Mouse (Mus musculus): ENCODE data around the gene Cep83. TPM values are rescaled to one million over a fixed set of nuclear protein-coding genes. Genes with fewer than 3 reads are reported as not detected.

The Cep83 gene
- polyA plus RNA-seq, 1 experiment, result 26.7 TPM

DNA sequence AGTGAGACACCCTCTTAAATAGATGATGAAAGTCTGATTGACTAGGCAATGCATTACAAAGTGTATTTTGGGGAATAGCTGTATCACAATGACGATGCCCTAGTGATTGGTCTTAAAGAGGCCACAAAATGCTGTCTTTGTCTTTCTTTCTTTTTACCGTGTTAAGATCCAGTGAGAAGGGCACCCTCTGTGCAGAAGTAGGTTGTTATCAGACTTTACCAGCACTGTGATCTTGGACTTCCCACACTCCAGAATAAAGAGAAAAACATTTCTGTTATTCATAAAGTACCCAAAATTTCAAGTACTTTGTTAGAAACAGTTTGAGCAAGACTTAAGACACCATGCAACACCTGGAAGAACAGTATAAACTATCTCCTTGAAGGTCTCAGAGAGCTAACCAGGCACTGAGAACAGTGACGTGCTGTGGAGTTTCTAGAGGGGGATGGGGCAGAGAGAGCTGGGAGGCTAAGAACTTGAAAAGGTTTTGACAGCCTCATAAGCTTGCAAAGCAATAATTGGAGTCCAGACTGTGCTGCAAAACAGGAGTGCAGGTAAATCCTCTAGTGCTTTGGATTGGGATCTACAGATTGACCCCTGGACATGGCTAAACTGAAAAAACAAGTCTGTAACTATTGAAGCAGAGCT, 92.3 kb downstream of the Cep83 start:
- no peak overlapping the region for H3K27ac ChIP-seq (ENCODE audit: insufficient read depth, low read length)
- H3K4me1 ChIP-seq (ENCODE audit: control insufficient read depth, insufficient read depth, low read length), result no peaks in the 10 kb centered on the region
- no peak for DNase-seq
- TF ChIP-seq CTCF (IDR thresholded peaks at IDR 0.05; ENCODE audit: borderline replicate concordance, insufficient read depth, low read depth, low read length) (no peak), POLR2A (IDR thresholded peaks at IDR 0.05; ENCODE audit: borderline replicate concordance, insufficient read depth, low read length) (no peak)
- H3K4me3 ChIP-seq (replicated peaks; ENCODE audit: insufficient read depth, low read depth, low read length), result no peak overlapping the region
- 86% methylated on average over 3 of the region's 3 CpGs for WGBS
- no peaks in the 10 kb centered on the region for H3K27me3 ChIP-seq (ENCODE audit: control insufficient read depth, insufficient read depth, low read length)

DNA sequence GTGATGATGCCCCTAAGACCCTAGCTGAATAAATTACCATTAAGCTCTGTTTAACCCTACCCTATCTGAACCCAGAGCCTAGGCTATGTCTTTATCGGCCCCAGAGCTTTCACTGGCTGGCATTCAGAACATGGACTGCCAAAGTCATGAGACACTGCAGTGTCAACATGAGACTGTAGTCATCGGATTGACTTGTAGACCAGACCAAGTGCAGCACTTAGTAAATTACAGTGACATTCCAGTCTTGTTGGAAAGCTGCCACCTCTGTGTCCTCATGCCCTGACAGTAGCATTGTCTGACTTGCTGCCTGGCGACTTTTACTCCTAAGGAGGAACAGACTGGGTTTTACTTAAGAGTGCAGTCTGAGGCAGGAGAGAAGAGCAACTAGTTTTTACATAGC, 100.8 kb downstream of the Cep83 start:
- Histone ChIP-seq H3K4me1 (ENCODE audit: control insufficient read depth, insufficient read depth, low read length) (no peaks in the 10 kb centered on the region), H3K27ac (ENCODE audit: insufficient read depth, low read length) (no peak overlapping the region), H3K4me3 (replicated peaks; ENCODE audit: insufficient read depth, low read depth, low read length) (no peak overlapping the region), H3K27me3 (ENCODE audit: control insufficient read depth, insufficient read depth, low read length) (no peaks in the 10 kb centered on the region)
- TF ChIP-seq POLR2A (IDR thresholded peaks at IDR 0.05; ENCODE audit: borderline replicate concordance, insufficient read depth, low read length), result no peak
- no peak for TF ChIP-seq CTCF (IDR thresholded peaks at IDR 0.05; ENCODE audit: borderline replicate concordance, insufficient read depth, low read depth, low read length)
- 22% methylated on average over 3 of the region's 3 CpGs for WGBS
- no peak for DNase-seq

DNA sequence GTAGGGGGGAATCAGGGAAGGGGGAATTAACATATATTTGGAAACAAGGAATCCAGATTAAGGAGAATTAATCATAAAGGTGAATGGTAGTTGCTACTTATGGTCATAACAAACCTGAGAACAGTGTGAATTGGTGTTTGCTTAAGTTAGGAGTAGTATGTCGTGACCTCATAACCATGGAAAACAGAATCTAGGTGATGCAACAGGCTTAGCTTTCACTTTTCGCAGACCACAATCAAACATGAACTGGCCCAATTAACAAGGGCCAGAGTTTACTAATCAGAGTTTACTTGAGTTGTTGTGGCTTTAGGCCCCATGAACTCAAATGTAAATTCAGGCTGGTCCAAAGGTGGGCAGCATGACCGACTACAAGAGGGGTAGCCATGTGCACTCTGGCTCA, 105.5 kb downstream of the Cep83 start:
- WGBS, result 94% methylated on average over 3 of the region's 3 CpGs
- no peaks in the 10 kb centered on the region for H3K4me1 ChIP-seq (ENCODE audit: control insufficient read depth, insufficient read depth, low read length)
- no peak overlapping the region for H3K4me3 ChIP-seq (replicated peaks; ENCODE audit: insufficient read depth, low read depth, low read length)
- DNase-seq, result no peak
- no peak overlapping the region for H3K27ac ChIP-seq (ENCODE audit: insufficient read depth, low read length)
- TF ChIP-seq CTCF (IDR thresholded peaks at IDR 0.05; ENCODE audit: borderline replicate concordance, insufficient read depth, low read depth, low read length) (no peak), POLR2A (IDR thresholded peaks at IDR 0.05; ENCODE audit: borderline replicate concordance, insufficient read depth, low read length) (no peak)
- H3K27me3 ChIP-seq (ENCODE audit: control insufficient read depth, insufficient read depth, low read length), result no peaks in the 10 kb centered on the region

DNA sequence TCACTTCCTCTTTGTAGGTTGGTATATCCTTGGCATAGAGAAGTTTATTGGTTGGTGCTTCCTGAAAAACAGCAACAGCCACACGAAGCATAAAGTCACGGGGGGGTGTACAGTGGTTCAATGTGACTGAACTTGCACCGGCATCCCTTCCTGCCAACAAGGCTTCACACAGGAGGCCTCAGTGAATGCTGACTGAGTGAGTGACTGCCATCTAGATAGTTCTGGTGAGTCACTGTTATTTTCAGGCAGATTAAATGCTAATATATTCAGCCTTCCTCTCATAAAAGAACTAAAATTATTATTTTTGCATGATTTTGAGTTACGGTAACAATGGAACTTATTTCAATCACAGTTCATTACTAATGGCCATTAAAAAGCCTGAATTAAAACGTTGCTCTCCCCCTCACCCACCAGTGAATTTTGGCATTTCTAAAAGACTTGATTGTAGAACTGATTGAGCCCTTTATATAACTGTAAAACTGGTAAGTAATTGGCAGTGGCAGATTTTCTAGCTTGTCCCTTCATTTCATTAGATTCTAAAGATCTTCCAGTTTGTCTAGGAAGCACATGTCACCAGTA, 106.3 kb downstream of the Cep83 start:
- H3K27me3 ChIP-seq (ENCODE audit: control insufficient read depth, insufficient read depth, low read length), result no peaks in the 10 kb centered on the region
- no peak for DNase-seq
- no peak for TF ChIP-seq POLR2A (IDR thresholded peaks at IDR 0.05; ENCODE audit: borderline replicate concordance, insufficient read depth, low read length)
- no peak for TF ChIP-seq CTCF (IDR thresholded peaks at IDR 0.05; ENCODE audit: borderline replicate concordance, insufficient read depth, low read depth, low read length)
- H3K4me3 ChIP-seq (replicated peaks; ENCODE audit: insufficient read depth, low read depth, low read length), result no peak overlapping the region
- WGBS, result 83% methylated on average over 5 of the region's 5 CpGs
- H3K4me1 ChIP-seq (ENCODE audit: control insufficient read depth, insufficient read depth, low read length), result no peaks in the 10 kb centered on the region
- no peak overlapping the region for H3K27ac ChIP-seq (ENCODE audit: insufficient read depth, low read length)

DNA sequence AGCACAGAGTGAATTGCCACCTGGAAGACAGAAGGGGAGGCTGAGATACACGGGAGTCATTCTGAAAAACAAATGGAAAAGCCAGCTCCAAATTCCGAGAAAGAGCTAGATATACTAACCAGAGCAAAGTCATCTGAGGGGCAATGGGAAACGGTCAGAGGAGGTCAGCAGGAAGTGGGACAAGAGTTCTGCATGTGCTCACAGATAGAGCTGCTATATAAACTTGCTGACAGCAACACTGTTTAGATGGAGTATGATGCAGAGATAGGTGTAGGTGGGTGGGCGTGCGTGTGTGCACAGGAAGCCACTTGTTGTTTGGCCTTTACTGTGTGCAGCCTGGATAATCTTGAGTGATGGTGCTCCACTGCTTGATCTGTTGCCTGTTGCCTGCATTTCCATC, 109.7 kb downstream of the Cep83 start:
- Histone ChIP-seq H3K4me1 (ENCODE audit: control insufficient read depth, insufficient read depth, low read length) (no peaks in the 10 kb centered on the region), H3K27me3 (ENCODE audit: control insufficient read depth, insufficient read depth, low read length) (no peaks in the 10 kb centered on the region), H3K27ac (ENCODE audit: insufficient read depth, low read length) (no peak overlapping the region), H3K4me3 (replicated peaks; ENCODE audit: insufficient read depth, low read depth, low read length) (no peak overlapping the region)
- TF ChIP-seq CTCF (IDR thresholded peaks at IDR 0.05; ENCODE audit: borderline replicate concordance, insufficient read depth, low read depth, low read length) (no peak), POLR2A (IDR thresholded peaks at IDR 0.05; ENCODE audit: borderline replicate concordance, insufficient read depth, low read length) (no peak)
- 87% methylated on average over 5 of the region's 5 CpGs for WGBS
- DNase-seq, result no peak

DNA sequence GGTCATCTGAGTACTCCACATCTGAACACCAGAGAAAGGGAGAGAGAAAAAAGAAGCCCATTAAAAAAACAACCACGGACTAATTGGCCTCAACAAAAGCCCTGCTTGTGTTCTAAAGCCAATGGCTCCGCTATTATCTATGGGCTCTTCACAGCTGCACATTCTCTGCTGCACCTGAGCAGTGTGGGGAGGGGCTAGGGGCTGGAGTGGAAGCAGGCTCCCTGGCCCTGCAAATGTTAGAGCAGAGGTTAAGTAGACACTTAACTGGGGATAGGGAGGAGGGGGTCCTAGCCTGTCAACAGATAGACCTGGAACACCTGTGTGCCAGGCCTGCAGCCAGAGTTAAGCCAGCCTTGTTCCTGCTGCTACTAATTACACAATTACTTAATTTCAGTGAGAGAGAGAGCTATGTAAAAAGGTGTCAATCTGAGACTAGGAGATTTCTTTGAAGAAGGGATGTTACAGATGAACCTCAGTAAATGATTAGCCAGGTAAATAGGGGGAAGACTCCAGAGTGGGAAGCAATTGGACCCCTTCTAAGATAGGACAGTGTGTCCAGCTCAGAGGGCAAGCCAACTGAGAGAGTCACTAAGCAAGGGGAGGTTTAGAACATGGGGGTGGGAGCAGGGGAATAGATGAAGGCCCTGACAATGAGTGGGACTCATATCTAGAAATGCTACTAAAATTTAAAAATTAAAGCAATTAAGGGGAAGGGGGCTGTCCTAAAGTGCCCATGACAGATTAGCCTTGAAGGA, 111.2 kb downstream of the Cep83 start:
- 47% methylated on average over 2 of the region's 2 CpGs for WGBS
- H3K4me3 ChIP-seq (replicated peaks; ENCODE audit: insufficient read depth, low read depth, low read length), result no peak overlapping the region
- H3K27ac ChIP-seq (ENCODE audit: insufficient read depth, low read length), result no peak overlapping the region
- H3K27me3 ChIP-seq (ENCODE audit: control insufficient read depth, insufficient read depth, low read length), result no peaks in the 10 kb centered on the region
- DNase-seq, result no peak
- TF ChIP-seq CTCF (IDR thresholded peaks at IDR 0.05; ENCODE audit: borderline replicate concordance, insufficient read depth, low read depth, low read length), result no peak
- TF ChIP-seq POLR2A (IDR thresholded peaks at IDR 0.05; ENCODE audit: borderline replicate concordance, insufficient read depth, low read length), result no peak
- H3K4me1 ChIP-seq (ENCODE audit: control insufficient read depth, insufficient read depth, low read length), result no peaks in the 10 kb centered on the region

DNA sequence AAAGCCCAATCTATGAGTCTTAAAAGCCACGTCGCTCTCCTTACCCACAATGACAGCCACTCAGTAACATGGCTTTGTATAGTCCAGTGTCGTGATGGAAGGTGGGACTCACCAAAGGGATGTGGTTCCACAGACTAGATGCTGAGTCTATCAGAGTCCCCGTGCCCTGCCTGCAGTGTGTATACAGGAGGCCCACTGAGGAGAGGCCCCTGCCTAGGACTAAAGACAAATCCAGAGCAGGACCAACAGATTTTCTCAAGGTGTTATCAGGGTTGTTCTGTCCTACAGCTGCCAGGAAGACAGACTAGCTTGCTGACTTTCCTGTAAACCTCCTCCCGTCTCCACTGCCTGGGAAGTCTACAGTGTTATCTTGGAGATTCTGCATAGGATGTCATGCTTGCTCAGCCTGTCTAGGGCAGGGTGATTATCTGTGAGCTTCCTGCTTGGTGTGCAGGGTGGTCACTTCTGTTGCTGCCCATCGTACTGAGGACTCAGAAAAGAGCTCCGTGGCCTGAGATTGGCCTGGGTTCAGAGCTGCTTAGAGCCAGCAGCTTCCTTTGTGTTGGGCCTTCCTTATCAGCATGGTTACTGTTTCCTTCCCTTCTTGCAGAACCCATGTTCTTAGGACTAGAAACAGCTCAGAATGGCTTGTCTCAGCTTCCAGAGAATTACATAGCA, 112.4 kb downstream of the Cep83 start:
- Histone ChIP-seq H3K4me1 (ENCODE audit: control insufficient read depth, insufficient read depth, low read length) (no peaks in the 10 kb centered on the region), H3K27ac (ENCODE audit: insufficient read depth, low read length) (no peak overlapping the region), H3K27me3 (ENCODE audit: control insufficient read depth, insufficient read depth, low read length) (no peaks in the 10 kb centered on the region), H3K4me3 (replicated peaks; ENCODE audit: insufficient read depth, low read depth, low read length) (no peak overlapping the region)
- DNase-seq, result no peak
- WGBS, result 88% methylated on average over 7 of the region's 7 CpGs
- no peak for TF ChIP-seq CTCF (IDR thresholded peaks at IDR 0.05; ENCODE audit: borderline replicate concordance, insufficient read depth, low read depth, low read length)
- TF ChIP-seq POLR2A (IDR thresholded peaks at IDR 0.05; ENCODE audit: borderline replicate concordance, insufficient read depth, low read length), result no peak
